21 mouse cellular contexts compared by ENCODE assay signal in the genomic region with DNA sequence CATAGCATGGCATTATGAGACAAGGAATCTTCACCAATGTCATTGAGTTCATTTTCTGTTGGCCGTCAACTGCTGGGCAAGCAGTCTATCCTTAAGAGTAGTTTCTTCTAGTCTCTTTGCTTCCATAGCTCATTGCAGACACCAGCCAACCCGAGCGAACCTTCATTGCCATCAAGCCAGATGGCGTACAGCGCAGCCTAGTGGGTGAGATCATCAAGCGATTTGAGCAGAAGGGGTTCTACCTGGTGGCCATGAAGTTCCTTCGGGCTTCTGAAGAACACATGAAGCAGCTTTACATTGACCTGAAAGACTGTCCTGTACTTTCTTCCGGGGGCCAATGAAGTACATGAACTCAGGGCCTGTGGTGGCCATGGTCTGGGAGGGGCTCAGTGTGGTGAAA.
A peak's percentile ranks its signal among the peaks of the same experiment; 100 is the strongest.
DNase-seq lines count a peak whose midpoint lies in the region; TF ChIP-seq lines count a peak whose summit lies in the region.
"Had no signal": no experiment of that assay in that cellular context is flagged by ENCODE, and none has a peak within 500 bp of the region (broad histone marks: within the 10 kb centered on the region; RNA-seq: fewer than 3 reads in every experiment).

No protein-coding gene starts in this region.

- in situ Hi-C loops in CH12.LX (cut with MboI; ENCODE audit: low pct_ligation_motif_present, low pct_unique_long_range_greater_than_20kb, low sequenced_read_pairs) = no loop called here

- no peak for TF ChIP-seq POLR2A in CH12.LX (IDR thresholded peaks at IDR 0.05; ENCODE audit: low read depth, low read length)
- no peak for TF ChIP-seq POLR2A in bone marrow, adult 2 months (IDR thresholded peaks at IDR 0.05; ENCODE audit: borderline replicate concordance, control insufficient read depth, low read depth, low read length)

- no peak overlapping the region for H3K4me3 ChIP-seq in CH12.LX (replicated peaks in 1 of 3; ENCODE audit: low read depth in 2 of 3, low read length in 2 of 3, poor library complexity in 1 of 3)
- no peak overlapping the region for H3K4me3 ChIP-seq in bone marrow, adult 2 months (replicated peaks; ENCODE audit: control insufficient read depth, low read depth, low read length)

- peak in 1 of 2 experiments; percentile 56; a peak in 2 of 4 replicates for TF ChIP-seq CTCF in CH12.LX (conservative IDR thresholded peaks at IDR 0.05 in 1 of 2, IDR thresholded peaks at IDR 0.05 in 1 of 2; ENCODE audit: low read depth in 2 of 2, low read length in 2 of 2)
- TF ChIP-seq CTCF in bone marrow, adult 2 months (IDR thresholded peaks at IDR 0.05; ENCODE audit: control insufficient read depth, insufficient read depth, low read length) = 0 out of 2 replicates have a peak, but pooled peaks have one; percentile 5

- H3K9me3 ChIP-seq in CH12.LX (replicated peaks; ENCODE audit: low read length) = no peaks in the 10 kb centered on the region
- H3K9me3 ChIP-seq: G1E had no signal

- H3K36me3 ChIP-seq in CH12.LX (replicated peaks in 1 of 2; ENCODE audit: control insufficient read depth in 1 of 2, insufficient read depth in 1 of 2, low read length in 1 of 2) = no peaks in the 10 kb centered on the region
- H3K36me3 ChIP-seq: G1E had no signal

- H3K27me3 ChIP-seq in CH12.LX (replicated peaks) = no peaks in the 10 kb centered on the region
- H3K27me3 ChIP-seq: Patski had no signal

- no peak overlapping the region for H3K9ac ChIP-seq in CH12.LX (ENCODE audit: insufficient read depth, low read depth)

- H3K27ac ChIP-seq in CH12.LX (ENCODE audit: insufficient read depth, low read depth) = no peak overlapping the region
- H3K27ac ChIP-seq in bone marrow, adult 2 months (ENCODE audit: control insufficient read depth, insufficient read depth, low read depth, low read length, poor library complexity) = no peak overlapping the region

- WGBS in bone marrow, adult 2 months = 81% methylated on average over 8 of the region's 8 CpGs

- no peak for TF ChIP-seq EP300 in CH12.LX (IDR thresholded peaks at IDR 0.05; ENCODE audit: low read length)

- TF ChIP-seq RAD21 in CH12.LX (IDR thresholded peaks at IDR 0.05; ENCODE audit: low read depth, low read length) = peak; percentile 52

- dilution Hi-C loops in CH12.LX (cut with MboI; ENCODE audit: extremely low pct_ligation_motif_present, extremely low pct_unique_long_range_greater_than_20kb, low sequenced_read_pairs) = no loop called here

- H3K79me2 ChIP-seq in CH12.LX (replicated peaks; ENCODE audit: control insufficient read depth, extremely low read depth, insufficient read depth, poor library complexity, severe bottlenecking) = no peaks in the 10 kb centered on the region

- DNase-seq in CH12.LX (ENCODE audit: extremely low read depth) (peak; percentile 2), ES-CJ7 (ENCODE audit: low read depth, low spot score) (peak; percentile 7)
- no peak for DNase-seq in right cerebral cortex, postnatal 25 days
- no peak for DNase-seq in left cerebral cortex, adult 9 months (ENCODE audit: low spot score in 2 of 2)
- no peak for DNase-seq in lung, postnatal 4 days
- DNase-seq: adrenal gland, adult 2 months; adrenal gland, adult 8-10 months; adrenal gland, postnatal 10 days; adrenal gland, postnatal 14 days; adrenal gland, postnatal 25 days; adrenal gland, postnatal 36 days; B cell, adult 2 months; cerebellum, adult 11 months; cerebellum, adult 11-12 months; cerebellum, adult 18-20 months; cerebellum, adult 2 months; cerebellum, adult 8-10 months; cerebellum, adult 9-10 months had no signal

- H3K4me2 ChIP-seq in CH12.LX (ENCODE audit: insufficient read depth, low read depth, poor library complexity, severe bottlenecking) = no peak overlapping the region

- H3K4me1 ChIP-seq in CH12.LX (ENCODE audit: control insufficient read depth in 1 of 2, insufficient read depth in 2 of 2) = no peaks in the 10 kb centered on the region
- no peaks in the 10 kb centered on the region for H3K4me1 ChIP-seq in bone marrow, adult 2 months (ENCODE audit: control insufficient read depth, insufficient read depth, low read length)

TF ChIP-seq in CH12.LX, 34 proteins besides CTCF, POLR2A, EP300 and RAD21:
- TF ChIP-seq UBTF (IDR thresholded peaks at IDR 0.05; ENCODE audit: low read depth, low read length) = no peak
- TF ChIP-seq ETS1 (conservative IDR thresholded peaks at IDR 0.05; ENCODE audit: low read depth, low read length) = no peak
- no peak for TF ChIP-seq IRF4 (IDR thresholded peaks at IDR 0.05; ENCODE audit: low read depth, low read length)
- TF ChIP-seq NRF1 (IDR thresholded peaks at IDR 0.05; ENCODE audit: low read depth, low read length) = no peak
- peak; percentile 53 for TF ChIP-seq SMC3 (IDR thresholded peaks at IDR 0.05; ENCODE audit: low read depth, low read length)

Comparison
In these comparisons a context has a peak if more than half of its experiments do, and no peak if none do; other contexts are left out.
1. DNase-seq: peak in CH12.LX (single experiment) and ES-CJ7 (single experiment); none in right cerebral cortex, postnatal 25 days (single experiment), left cerebral cortex, adult 9 months (0 of 2) and lung, postnatal 4 days (0 of 2).